Mouse (Mus musculus): ENCODE results near the gene Iqcm. TPM values are rescaled to one million over a fixed set of nuclear protein-coding genes. Genes with fewer than 3 reads are reported as not detected.
"Not testable (repeated sequence)": the region's sequence is repeated elsewhere in the genome, so short reads cannot be mapped to it uniquely, and the experiment has no call there.

Gene Iqcm
- polyA plus RNA-seq (2015; fragmentation: Nextera tagmentation; extraction: Ambion mirVana), result not detected in 2 replicates

GRCm38 (mm10) chr8:75448394-75448793 is at the start of gene Iqcm:
TSS of gene Iqcm (plus strand) at chr8:75448694.
- Histone ChIP-seq H3K9ac (replicated peaks) (no peak within 1 kb of the TSS), H3K27ac (no peak within 1 kb of the TSS), H3K36me3 (no peaks in the 10 kb centered on the region), H3K4me1 (replicated peaks) (no peaks in the 10 kb centered on the region), H3K4me2 (replicated peaks) (no peak within 1 kb of the TSS), H3K9me3 (no peaks in the 10 kb centered on the region), H3K4me3 (replicated peaks) (no peak within 1 kb of the TSS), H3K27me3 (no peaks in the 10 kb centered on the region)
- no peak for ATAC-seq
- WGBS, result 93% methylated on average over 7 of the region's 7 CpGs

- no peak for ATAC-seq
- Histone ChIP-seq H3K9ac (replicated peaks) (no peak within 1 kb of the TSS), H3K27me3 (no peaks in the 10 kb centered on the region), H3K4me2 (replicated peaks) (no peak within 1 kb of the TSS), H3K27ac (no peak within 1 kb of the TSS), H3K36me3 (no peaks in the 10 kb centered on the region), H3K9me3 (no peaks in the 10 kb centered on the region), H3K4me1 (replicated peaks) (no peaks in the 10 kb centered on the region), H3K4me3 (replicated peaks) (no peak within 1 kb of the TSS)
- WGBS, result 95% methylated on average over 5 of the region's 5 CpGs
Observed at GRCm38 (mm10) chr8:75406489-75406888, 42.0 kb upstream of the Iqcm start, which contains the start of gene Gm10358. TSS of gene Gm10358 (minus strand) at chr8:75406589.

- H3K9ac ChIP-seq (replicated peaks); H3K9me3 ChIP-seq; H3K36me3 ChIP-seq; H3K27ac ChIP-seq; H3K4me3 ChIP-seq (replicated peaks); H3K4me1 ChIP-seq (replicated peaks); H3K4me2 ChIP-seq (replicated peaks); H3K27me3 ChIP-seq; ATAC-seq: not testable (repeated sequence)
- WGBS, result 83% methylated on average over 3 of the region's 3 CpGs
Observed at GRCm38 (mm10) chr8:75415696-75416095, 32.8 kb upstream of the Iqcm start.

- Histone ChIP-seq H3K4me1 (replicated peaks) (no peaks in the 10 kb centered on the region), H3K27ac (no peak overlapping the region), H3K4me2 (replicated peaks) (no peak overlapping the region), H3K36me3 (no peaks in the 10 kb centered on the region), H3K9ac (replicated peaks) (no peak overlapping the region), H3K27me3 (no peaks in the 10 kb centered on the region), H3K9me3 (no peaks in the 10 kb centered on the region), H3K4me3 (replicated peaks) (no peak overlapping the region)
- 89% methylated on average over 1 of the region's 1 CpGs for WGBS
- no peak for ATAC-seq
Observed at GRCm38 (mm10) chr8:75476756-75477155, 28.3 kb downstream of the Iqcm start.

- H3K9ac ChIP-seq (replicated peaks), result no peak overlapping the region
- H3K27ac ChIP-seq, result no peak overlapping the region
- WGBS, result 83% methylated on average over 13 of the region's 13 CpGs
- no peaks in the 10 kb centered on the region for H3K27me3 ChIP-seq
- ATAC-seq, result no peak
- H3K9me3 ChIP-seq, result no peaks in the 10 kb centered on the region
- no peaks in the 10 kb centered on the region for H3K4me1 ChIP-seq (replicated peaks)
- no peak overlapping the region for H3K4me2 ChIP-seq (replicated peaks)
- H3K4me3 ChIP-seq (replicated peaks), result no peak overlapping the region
- no peaks in the 10 kb centered on the region for H3K36me3 ChIP-seq
Observed at GRCm38 (mm10) chr8:75489035-75489678, 40.7 kb downstream of the Iqcm start.

GRCm38 (mm10) chr8:75509299-75509698 is 60.8 kb downstream of the Iqcm start:
- ATAC-seq, result no peak
- H3K4me2 ChIP-seq (replicated peaks), result no peak overlapping the region
- H3K27me3 ChIP-seq, result no peaks in the 10 kb centered on the region
- 0 out of 2 replicates have a peak, but pooled peaks cover 2% of the 10 kb centered on the region for H3K4me1 ChIP-seq (replicated peaks)
- no peak overlapping the region for H3K4me3 ChIP-seq (replicated peaks)
- H3K36me3 ChIP-seq, result no peaks in the 10 kb centered on the region
- 28% methylated on average over 1 of the region's 1 CpGs for WGBS
- no peak overlapping the region for H3K27ac ChIP-seq
- no peak overlapping the region for H3K9ac ChIP-seq (replicated peaks)
- H3K9me3 ChIP-seq, result no peaks in the 10 kb centered on the region

- H3K36me3 ChIP-seq, result no peaks in the 10 kb centered on the region
- WGBS, result 87% methylated on average over 3 of the region's 3 CpGs
- H3K4me3 ChIP-seq (replicated peaks), result no peak overlapping the region
- no peak overlapping the region for H3K4me2 ChIP-seq (replicated peaks)
- no peak overlapping the region for H3K27ac ChIP-seq
- H3K9ac ChIP-seq (replicated peaks), result no peak overlapping the region
- 0 out of 2 replicates have a peak, but pooled peaks cover 2% of the 10 kb centered on the region for H3K4me1 ChIP-seq (replicated peaks)
- no peak for ATAC-seq
- H3K9me3 ChIP-seq, result no peaks in the 10 kb centered on the region
- H3K27me3 ChIP-seq, result no peaks in the 10 kb centered on the region
Observed at GRCm38 (mm10) chr8:75513786-75514185, 65.3 kb downstream of the Iqcm start.

GRCm38 (mm10) chr8:75549284-75549683 is 100.8 kb downstream of the Iqcm start:
- ATAC-seq, result no peak
- 97% methylated on average over 3 of the region's 3 CpGs for WGBS
- no peaks in the 10 kb centered on the region for H3K36me3 ChIP-seq
- no peaks in the 10 kb centered on the region for H3K9me3 ChIP-seq
- no peak overlapping the region for H3K27ac ChIP-seq
- no peak overlapping the region for H3K4me3 ChIP-seq (replicated peaks)
- no peaks in the 10 kb centered on the region for H3K27me3 ChIP-seq
- H3K9ac ChIP-seq (replicated peaks), result no peak overlapping the region
- H3K4me2 ChIP-seq (replicated peaks), result no peak overlapping the region
- no peaks in the 10 kb centered on the region for H3K4me1 ChIP-seq (replicated peaks)

- Histone ChIP-seq H3K4me3 (replicated peaks) (no peak overlapping the region), H3K27me3 (no peaks in the 10 kb centered on the region), H3K9me3 (no peaks in the 10 kb centered on the region), H3K4me2 (replicated peaks) (no peak overlapping the region), H3K9ac (replicated peaks) (no peak overlapping the region), H3K4me1 (replicated peaks) (no peaks in the 10 kb centered on the region), H3K27ac (no peak overlapping the region), H3K36me3 (no peaks in the 10 kb centered on the region)
- WGBS, result 90% methylated on average over 2 of the region's 2 CpGs
- no peak for ATAC-seq
Observed at GRCm38 (mm10) chr8:75596281-75596680, 147.8 kb downstream of the Iqcm start.

- Histone ChIP-seq H3K9ac (replicated peaks) (no peak overlapping the region), H3K4me3 (replicated peaks) (no peak overlapping the region), H3K27me3 (no peaks in the 10 kb centered on the region), H3K4me2 (replicated peaks) (no peak overlapping the region), H3K4me1 (replicated peaks) (no peaks in the 10 kb centered on the region), H3K9me3 (no peaks in the 10 kb centered on the region; the same call in 1 of the 2 replicates), H3K36me3 (no peaks in the 10 kb centered on the region), H3K27ac (no peak overlapping the region)
- no peak for ATAC-seq
- WGBS, result 87% methylated on average over 3 of the region's 3 CpGs
Observed at GRCm38 (mm10) chr8:75642958-75643357, 194.5 kb downstream of the Iqcm start.

GRCm38 (mm10) chr8:75659287-75659686 is 210.8 kb downstream of the Iqcm start:
- no peaks in the 10 kb centered on the region for H3K9me3 ChIP-seq
- no peaks in the 10 kb centered on the region for H3K36me3 ChIP-seq
- H3K27me3 ChIP-seq, result no peaks in the 10 kb centered on the region
- no peaks in the 10 kb centered on the region for H3K4me1 ChIP-seq (replicated peaks)
- H3K4me2 ChIP-seq (replicated peaks), result no peak overlapping the region
- ATAC-seq, result no peak
- no peak overlapping the region for H3K4me3 ChIP-seq (replicated peaks)
- 85% methylated on average over 6 of the region's 6 CpGs for WGBS
- H3K27ac ChIP-seq, result no peak overlapping the region
- no peak overlapping the region for H3K9ac ChIP-seq (replicated peaks)

GRCm38 (mm10) chr8:75746561-75746960 is 298.1 kb downstream of the Iqcm start:
- ATAC-seq, result no peak

GRCm38 (mm10) chr8:75755596-75755995 is 307.1 kb downstream of the Iqcm start:
- Histone ChIP-seq H3K9me3 (no peaks in the 10 kb centered on the region), H3K36me3 (no peaks in the 10 kb centered on the region), H3K27ac (no peak overlapping the region), H3K4me2 (replicated peaks) (no peak overlapping the region), H3K4me1 (replicated peaks) (no peaks in the 10 kb centered on the region), H3K9ac (replicated peaks) (no peak overlapping the region), H3K4me3 (replicated peaks) (no peak overlapping the region), H3K27me3 (no peaks in the 10 kb centered on the region)
- ATAC-seq, result no peak

More at GRCm38 (mm10) chr8:75746561-75746960, 298.1 kb downstream of the Iqcm start:
- Histone ChIP-seq H3K36me3 (no peaks in the 10 kb centered on the region), H3K27ac (no peak overlapping the region), H3K27me3 (no peaks in the 10 kb centered on the region), H3K9ac (replicated peaks) (no peak overlapping the region), H3K9me3 (no peaks in the 10 kb centered on the region), H3K4me3 (replicated peaks) (no peak overlapping the region), H3K4me1 (replicated peaks) (no peaks in the 10 kb centered on the region), H3K4me2 (replicated peaks) (no peak overlapping the region)
- WGBS, result 89% methylated on average over 3 of the region's 3 CpGs

All from midbrain, embryonic 13.5 days (tissue).